Mouse (Mus musculus): ENCODE measurements around the gene Lipo1. TPM values are rescaled to one million over a fixed set of nuclear protein-coding genes. Genes with fewer than 3 reads are reported as not detected.

Lipo1 gene
- polyA plus RNA-seq (2015; fragmentation: Nextera tagmentation; extraction: Ambion mirVana): not detected in 2 replicates

DNA sequence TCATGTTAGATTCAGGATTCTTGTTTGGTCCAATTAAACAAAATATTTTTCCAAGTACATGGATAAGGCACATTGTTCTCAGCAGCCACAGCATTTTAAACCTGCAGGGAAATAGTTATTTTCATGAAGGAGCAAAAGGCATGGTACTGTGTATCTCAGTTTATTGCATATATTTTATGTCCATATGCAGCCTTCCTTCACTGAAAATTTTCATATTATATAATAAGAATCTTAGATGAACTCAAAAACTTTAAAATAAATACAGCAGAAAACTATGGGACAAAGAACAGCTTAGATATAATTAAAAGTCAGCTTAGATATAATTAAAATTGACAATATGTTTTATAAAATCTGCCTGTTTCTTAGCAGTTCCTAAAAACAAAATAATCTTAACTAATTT is at the start of gene Lipo1:
TSS of gene Lipo1 (minus strand) at position 101 of the 400 bp plus-strand sequence.

DNA sequence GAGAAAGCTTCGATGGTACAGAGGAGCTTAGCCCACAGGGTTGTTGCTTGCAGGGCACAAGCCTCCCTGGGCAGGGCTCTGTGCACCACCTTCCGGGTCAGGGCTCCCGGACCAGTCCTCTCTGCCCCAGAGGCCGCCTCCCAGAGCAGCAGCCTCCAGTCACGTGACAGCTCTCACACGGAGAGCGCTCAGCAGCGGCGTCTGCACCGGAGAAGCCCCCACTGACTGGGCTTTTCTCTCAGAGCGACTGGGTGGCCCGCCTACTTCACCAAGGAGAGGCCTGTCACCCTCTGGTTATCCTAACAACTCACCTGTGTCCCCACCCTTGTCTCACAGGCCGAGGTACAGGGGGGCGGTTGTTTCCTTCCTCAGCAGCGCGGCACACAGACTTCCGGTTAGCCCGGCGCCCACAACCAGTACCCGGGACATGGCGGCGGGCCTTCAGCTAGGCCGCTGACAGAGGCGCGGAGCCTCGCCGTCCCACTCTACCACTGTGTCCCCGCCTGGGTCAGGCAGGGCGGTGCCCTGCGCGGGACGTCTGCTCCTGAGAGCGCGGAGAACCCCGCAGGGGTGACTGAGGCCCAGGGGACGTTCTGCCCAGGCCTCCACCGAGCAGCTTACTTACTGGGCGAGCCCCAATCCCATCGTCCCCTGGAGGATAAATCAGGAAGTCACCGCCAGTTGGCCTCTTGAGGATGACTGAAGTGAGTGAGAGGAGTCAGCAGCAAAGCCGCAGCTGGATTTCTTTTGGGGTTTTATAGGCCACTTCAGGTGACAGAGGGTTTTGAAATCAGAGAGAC is 25.8 kb downstream of the Lipo1 start, which contains the start of gene Lipo3:
TSS of gene Lipo3 (minus strand) at position 665 of the 800 bp plus-strand sequence.

GRCm38 (mm10) chr19:33751259-33751658 is 36.0 kb downstream of the Lipo1 start, which contains the start of gene Lipo2:
Gene Lipo2, minus strand, starts transcription at chr19:33751359.

Other genes starting within 250 kb of the Lipo1 start
- gene Gm8978, start 162.2 kb downstream of the Lipo1 start, polyA plus RNA-seq (2015; fragmentation: Nextera tagmentation; extraction: Ambion mirVana): not detected in 2 replicates
- gene Lipo2, start 36.1 kb downstream of the Lipo1 start, polyA plus RNA-seq (2015; fragmentation: Nextera tagmentation; extraction: Ambion mirVana): 0.17 and 0.21 TPM in 2 replicates
- 5.0 and 7.1 TPM in 2 replicates for gene Lipo3, start 25.5 kb downstream of the Lipo1 start, polyA plus RNA-seq (2015; fragmentation: Nextera tagmentation; extraction: Ambion mirVana)
- gene Lipf, start 173.7 kb upstream of the Lipo1 start, polyA plus RNA-seq (2015; fragmentation: Nextera tagmentation; extraction: Ambion mirVana): not detected in 2 replicates
- 0.16 TPM in 1 of 2 replicates, not detected in the other for gene Lipk, start 220.8 kb upstream of the Lipo1 start, polyA plus RNA-seq (2015; fragmentation: Nextera tagmentation; extraction: Ambion mirVana)